8 mouse cellular contexts compared by ENCODE assay signal in the genomic region with DNA sequence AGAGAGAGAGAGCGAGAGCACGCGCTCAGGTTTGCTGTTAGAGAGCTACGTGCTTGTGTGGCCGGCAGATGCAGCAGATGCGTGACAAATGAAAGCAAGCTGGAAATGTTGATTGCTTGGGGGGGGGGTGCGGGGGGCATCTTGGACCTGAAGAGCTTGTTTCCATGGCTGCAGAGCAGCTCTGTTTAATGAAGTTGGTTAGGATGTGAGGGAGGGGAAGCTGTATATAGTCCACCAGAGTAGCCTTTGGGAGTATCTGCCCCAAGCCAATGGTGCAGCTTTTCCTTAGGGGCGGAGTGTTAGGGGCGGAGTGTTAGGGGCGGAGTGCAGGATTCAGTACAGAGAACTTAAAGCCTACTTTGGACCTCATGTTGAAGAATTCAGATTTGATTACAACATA. TPM values are rescaled to one million over a fixed set of nuclear protein-coding genes. Genes with fewer than 3 reads are reported as not detected.
DNase-seq lines count a peak whose midpoint lies in the region; ATAC-seq and TF ChIP-seq lines count a peak whose summit lies in the region.

No protein-coding gene starts in this region.

- no peaks in the 10 kb centered on the region for H3K36me3 ChIP-seq in forebrain, embryonic 12.5 days (replicated peaks)
- H3K36me3 ChIP-seq in forebrain, embryonic 14.5 days (ENCODE audit: control insufficient read depth, insufficient read depth, low read length): no peaks in the 10 kb centered on the region
- no peaks in the 10 kb centered on the region for H3K36me3 ChIP-seq in ES-Bruce4 (ENCODE audit: control insufficient read depth, insufficient read depth, low read length, poor library complexity, severe bottlenecking)
- H3K36me3 ChIP-seq in hindbrain, embryonic 14.5 days (replicated peaks; ENCODE audit: control insufficient read depth, insufficient read depth): no peaks in the 10 kb centered on the region
- no peaks in the 10 kb centered on the region for H3K36me3 ChIP-seq in liver, embryonic 16.5 days (ENCODE audit: control insufficient read depth, insufficient read depth)

- 57% methylated on average over 10 of the region's 10 CpGs for WGBS in forebrain, embryonic 12.5 days
- 34% methylated on average over 10 of the region's 10 CpGs for WGBS in forebrain, embryonic 14.5 days
- WGBS in hindbrain, embryonic 14.5 days: 16% methylated on average over 10 of the region's 10 CpGs
- WGBS in liver, embryonic 16.5 days (ENCODE audit: insufficient replicate concordance): 19% methylated on average over 10 of the region's 10 CpGs

- H3K4me3 ChIP-seq in forebrain, embryonic 12.5 days (replicated peaks): no peak overlapping the region
- no peak overlapping the region for H3K4me3 ChIP-seq in forebrain, embryonic 14.5 days (ENCODE audit: low read depth, low read length)
- H3K4me3 ChIP-seq in ES-Bruce4 (ENCODE audit: low read depth, low read length): 0 out of 2 replicates have a peak overlapping the region, but pooled peaks have one; percentile 21
- no peak overlapping the region for H3K4me3 ChIP-seq in hindbrain, embryonic 14.5 days (replicated peaks; ENCODE audit: low read length)
- H3K4me3 ChIP-seq in liver, embryonic 16.5 days (ENCODE audit: low read depth, low read length): no peak overlapping the region; the same call in 1 of the 2 replicates

- no peak overlapping the region for H3K27ac ChIP-seq in forebrain, embryonic 12.5 days
- no peak overlapping the region for H3K27ac ChIP-seq in forebrain, embryonic 14.5 days (ENCODE audit: low read depth, low read length)
- H3K27ac ChIP-seq in ES-Bruce4 (ENCODE audit: insufficient read depth, low read length): peak overlapping the region; percentile 57
- H3K27ac ChIP-seq in hindbrain, embryonic 14.5 days: no peak overlapping the region
- H3K27ac ChIP-seq in liver, embryonic 16.5 days (ENCODE audit: low read length): no peak overlapping the region

- no peak for TF ChIP-seq EP300 in ES-Bruce4 (IDR thresholded peaks at IDR 0.05; ENCODE audit: insufficient read depth, low read depth, low read length)

- 0 out of 2 replicates have a peak, but pooled peaks have one; percentile 33 for ATAC-seq in forebrain, embryonic 12.5 days (ENCODE audit: low FRiP score)
- ATAC-seq in forebrain, embryonic 14.5 days: no peak
- 0 out of 2 replicates have a peak, but pooled peaks have one; percentile 21 for ATAC-seq in hindbrain, embryonic 14.5 days (ENCODE audit: low FRiP score)
- peak; percentile 64; the same call in 1 of the 2 replicates for ATAC-seq in liver, embryonic 16.5 days (ENCODE audit: low read depth)

- H3K27me3 ChIP-seq in forebrain, embryonic 12.5 days: no peaks in the 10 kb centered on the region
- no peaks in the 10 kb centered on the region for H3K27me3 ChIP-seq in forebrain, embryonic 14.5 days (replicated peaks; ENCODE audit: control insufficient read depth, insufficient read depth, low read length)
- no peaks in the 10 kb centered on the region for H3K27me3 ChIP-seq in ES-Bruce4 (ENCODE audit: control insufficient read depth, insufficient read depth, low read length, poor library complexity, severe bottlenecking)
- H3K27me3 ChIP-seq in hindbrain, embryonic 14.5 days (ENCODE audit: control insufficient read depth, insufficient read depth, low read length): no peaks in the 10 kb centered on the region
- H3K27me3 ChIP-seq in liver, embryonic 16.5 days (ENCODE audit: control insufficient read depth, insufficient read depth, low read depth, low read length): no peaks in the 10 kb centered on the region

- H3K9me3 ChIP-seq in forebrain, embryonic 12.5 days: no peaks in the 10 kb centered on the region
- H3K9me3 ChIP-seq in forebrain, embryonic 14.5 days (replicated peaks; ENCODE audit: control insufficient read depth, low read length): no peaks in the 10 kb centered on the region
- no peaks in the 10 kb centered on the region for H3K9me3 ChIP-seq in ES-Bruce4 (replicated peaks; ENCODE audit: control insufficient read depth, insufficient read depth, low read length, poor library complexity, severe bottlenecking)
- no peaks in the 10 kb centered on the region for H3K9me3 ChIP-seq in hindbrain, embryonic 14.5 days (ENCODE audit: control insufficient read depth, low read length)
- no peaks in the 10 kb centered on the region for H3K9me3 ChIP-seq in liver, embryonic 16.5 days (replicated peaks; ENCODE audit: control insufficient read depth, low read length)

- no peak for TF ChIP-seq CTCF in ES-Bruce4 (IDR thresholded peaks at IDR 0.05; ENCODE audit: low read depth, low read length)

- peak; percentile 11 for TF ChIP-seq POLR2A in ES-Bruce4 (IDR thresholded peaks at IDR 0.05; ENCODE audit: insufficient read depth, low read length)

- DNase-seq in forebrain, embryonic 14.5 days (ENCODE audit: low spot score): no peak
- no peak for DNase-seq in hindbrain, embryonic 14.5 days (ENCODE audit: low spot score)
- DNase-seq in layer of hippocampus, adult 9-10 months (ENCODE audit: low spot score): no peak
- DNase-seq in thymus, postnatal 36 days: no peak
- no peak for DNase-seq in left cerebral cortex, adult 18-20 months (ENCODE audit: low spot score in 2 of 2)

- H3K4me1 ChIP-seq in forebrain, embryonic 12.5 days: peaks cover 12% of the 10 kb centered on the region
- H3K4me1 ChIP-seq in forebrain, embryonic 14.5 days (ENCODE audit: control insufficient read depth, insufficient read depth, low read length): no peaks in the 10 kb centered on the region
- H3K4me1 ChIP-seq in ES-Bruce4 (ENCODE audit: control insufficient read depth, insufficient read depth, low read length): peaks cover 14% of the 10 kb centered on the region
- peaks cover 13% of the 10 kb centered on the region for H3K4me1 ChIP-seq in hindbrain, embryonic 14.5 days (replicated peaks; ENCODE audit: control insufficient read depth, insufficient read depth, low read length)
- H3K4me1 ChIP-seq in liver, embryonic 16.5 days (ENCODE audit: control insufficient read depth, low read depth, low read length): peaks cover 10% of the 10 kb centered on the region

- H3K4me2 ChIP-seq in forebrain, embryonic 12.5 days: peak overlapping the region; percentile 1; the same call in 1 of the 2 replicates
- H3K4me2 ChIP-seq in forebrain, embryonic 14.5 days (ENCODE audit: low read length): no peak overlapping the region
- peak overlapping the region; percentile 6; the same call in 1 of the 2 replicates for H3K4me2 ChIP-seq in hindbrain, embryonic 14.5 days (replicated peaks)
- H3K4me2 ChIP-seq in liver, embryonic 16.5 days (ENCODE audit: low read depth, low read length): peak overlapping the region; percentile 31

- no peak overlapping the region for H3K9ac ChIP-seq in forebrain, embryonic 12.5 days
- no peak overlapping the region for H3K9ac ChIP-seq in forebrain, embryonic 14.5 days (ENCODE audit: low read length)
- peak overlapping the region; percentile 39; the same call in 1 of the 2 replicates for H3K9ac ChIP-seq in ES-Bruce4 (ENCODE audit: low read depth, poor library complexity, severe bottlenecking)
- H3K9ac ChIP-seq in hindbrain, embryonic 14.5 days: no peak overlapping the region
- no peak overlapping the region for H3K9ac ChIP-seq in liver, embryonic 16.5 days (ENCODE audit: low read depth, low read length)

RNA-seq across cellular contexts. Expression of gene Rab27a, which starts 22.4 kb away (rescaled TPM):
- 1.4 and 1.8 TPM in 2 replicates for polyA plus RNA-seq in forebrain, embryonic 12.5 days (2016; fragmentation: Nextera tagmentation; extraction: Ambion mirVana)
- 0.51 and 0.69 TPM in 2 replicates for polyA plus RNA-seq in forebrain, embryonic 14.5 days (2014; fragmentation: Nextera tagmentation; extraction: Ambion mirVana)
- polyA plus RNA-seq in ES-Bruce4 (2011; ENCODE audit: insufficient read depth, insufficient read length, low read depth, missing spikeins): 16.1 and 18.2 TPM in 2 replicates
- polyA plus RNA-seq in hindbrain, embryonic 14.5 days (2014; fragmentation: Nextera tagmentation; extraction: Ambion mirVana): 1.0 and 1.1 TPM in 2 replicates
- 6.7 and 6.8 TPM in 2 replicates for polyA plus RNA-seq in liver, embryonic 16.5 days (2015; fragmentation: Nextera tagmentation; extraction: Ambion mirVana)
- 1 to 10 TPM; 8.2 to 8.4 TPM for total RNA-seq in left cerebral cortex, adult 18-20 months (2021)

RNA-seq across cellular contexts. Expression of gene Pigb, which starts 26.9 kb away (rescaled TPM):
- 10.3 and 13.6 TPM in 2 replicates for polyA plus RNA-seq in forebrain, embryonic 12.5 days (2016; fragmentation: Nextera tagmentation; extraction: Ambion mirVana)
- polyA plus RNA-seq in forebrain, embryonic 14.5 days (2014; fragmentation: Nextera tagmentation; extraction: Ambion mirVana): 11.1 and 12.7 TPM in 2 replicates
- polyA plus RNA-seq in ES-Bruce4 (2011; ENCODE audit: insufficient read depth, insufficient read length, low read depth, missing spikeins): 28.9 and 30.0 TPM in 2 replicates
- 13.2 and 21.0 TPM in 2 replicates for polyA plus RNA-seq in hindbrain, embryonic 14.5 days (2014; fragmentation: Nextera tagmentation; extraction: Ambion mirVana)
- polyA plus RNA-seq in liver, embryonic 16.5 days (2015; fragmentation: Nextera tagmentation; extraction: Ambion mirVana): 4.7 and 5.0 TPM in 2 replicates
- 10 to 100 TPM; 12.4 to 13.5 TPM for total RNA-seq in left cerebral cortex, adult 18-20 months (2021)

RNA-seq across cellular contexts. Expression of gene Khdc3, which starts 34.5 kb away (rescaled TPM):
- not detected in 2 replicates for polyA plus RNA-seq in forebrain, embryonic 12.5 days (2016; fragmentation: Nextera tagmentation; extraction: Ambion mirVana)
- not detected in 2 replicates for polyA plus RNA-seq in forebrain, embryonic 14.5 days (2014; fragmentation: Nextera tagmentation; extraction: Ambion mirVana)
- 2.3 and 4.0 TPM in 2 replicates for polyA plus RNA-seq in ES-Bruce4 (2011; ENCODE audit: insufficient read depth, insufficient read length, low read depth, missing spikeins)
- 0.21 TPM in 1 of 2 replicates, not detected in the other for polyA plus RNA-seq in hindbrain, embryonic 14.5 days (2014; fragmentation: Nextera tagmentation; extraction: Ambion mirVana)
- 0.05 and 0.08 TPM in 2 replicates for polyA plus RNA-seq in liver, embryonic 16.5 days (2015; fragmentation: Nextera tagmentation; extraction: Ambion mirVana)
- total RNA-seq in left cerebral cortex, adult 18-20 months (2021): 1 to 10 TPM; 1.7 to 2.3 TPM

RNA-seq across cellular contexts. Expression of gene Gm20509, which starts 35.2 kb away (rescaled TPM):
- polyA plus RNA-seq in forebrain, embryonic 12.5 days (2016; fragmentation: Nextera tagmentation; extraction: Ambion mirVana): not detected in 2 replicates
- not detected in 2 replicates for polyA plus RNA-seq in forebrain, embryonic 14.5 days (2014; fragmentation: Nextera tagmentation; extraction: Ambion mirVana)
- not detected in 2 replicates for polyA plus RNA-seq in ES-Bruce4 (2011; ENCODE audit: insufficient read depth, insufficient read length, low read depth, missing spikeins)
- polyA plus RNA-seq in hindbrain, embryonic 14.5 days (2014; fragmentation: Nextera tagmentation; extraction: Ambion mirVana): not detected in 2 replicates
- polyA plus RNA-seq in liver, embryonic 16.5 days (2015; fragmentation: Nextera tagmentation; extraction: Ambion mirVana): not detected in 2 replicates
- total RNA-seq in left cerebral cortex, adult 18-20 months (2021): under 1 TPM in 1 of 2 experiments, not detected in 1; 0.49 TPM

RNA-seq across cellular contexts. Expression of gene Rsl24d1, which starts 46.1 kb away (rescaled TPM):
- polyA plus RNA-seq in forebrain, embryonic 12.5 days (2016; fragmentation: Nextera tagmentation; extraction: Ambion mirVana): 133 and 137 TPM in 2 replicates
- polyA plus RNA-seq in forebrain, embryonic 14.5 days (2014; fragmentation: Nextera tagmentation; extraction: Ambion mirVana): 135 and 138 TPM in 2 replicates
- polyA plus RNA-seq in ES-Bruce4 (2011; ENCODE audit: insufficient read depth, insufficient read length, low read depth, missing spikeins): 144 and 146 TPM in 2 replicates
- 104 and 108 TPM in 2 replicates for polyA plus RNA-seq in hindbrain, embryonic 14.5 days (2014; fragmentation: Nextera tagmentation; extraction: Ambion mirVana)
- 33.3 and 34.9 TPM in 2 replicates for polyA plus RNA-seq in liver, embryonic 16.5 days (2015; fragmentation: Nextera tagmentation; extraction: Ambion mirVana)
- total RNA-seq in left cerebral cortex, adult 18-20 months (2021): 10 to 100 TPM; 53.4 to 60.5 TPM
